Mouse (Mus musculus) heart, embryonic 13.5 days (tissue): Measurements from ENCODE around the gene Hsd3b1. TPM values are rescaled to one million over a fixed set of nuclear protein-coding genes. Genes with fewer than 3 reads are reported as not detected.

Experiments
- polyA plus RNA-seq: library from polyadenylated mRNA; unstranded; fragments of >200 nt; fragmentation: Nextera tagmentation; extraction: Ambion mirVana; gene quantifications from 2 replicates; pipeline ENCODE4 v1.2.1, GENCODE M21; 2015

Gene Hsd3b1
- polyA plus RNA-seq, 1 experiment from 2014 or later: 0.98 TPM

Other genes starting within 250 kb of the Hsd3b1 start
- not detected in 2 replicates for gene Hsd3b5, start 229.5 kb downstream of the Hsd3b1 start, polyA plus RNA-seq
- 0.05 TPM in 1 of 2 replicates, not detected in the other for gene Hsd3b2, start 135.3 kb downstream of the Hsd3b1 start, polyA plus RNA-seq
- gene Hsd3b3, start 96.7 kb downstream of the Hsd3b1 start, polyA plus RNA-seq: not detected in 2 replicates
- gene Hsd3b6, start 45.4 kb downstream of the Hsd3b1 start, polyA plus RNA-seq: 63.0 and 122 TPM in 2 replicates
- gene Hao2, start 33.4 kb upstream of the Hsd3b1 start, polyA plus RNA-seq: 0.09 and 0.20 TPM in 2 replicates